Mouse (Mus musculus) neural tube, embryonic 14.5 days (tissue): ENCODE data around the gene Gas7. TPM values are rescaled to one million over a fixed set of nuclear protein-coding genes. Genes with fewer than 3 reads are reported as not detected.
A peak's percentile ranks its signal among the peaks of the same experiment; 100 is the strongest.

Source experiments
- ATAC-seq: fragments of 200-750 bp; cut with Nextera tagmentation; 2 replicates; pipeline ENCODE4 v1.8.0; 2017; ENCODE audit warnings: low read depth, mild to moderate bottlenecking, moderate TSS enrichment, moderate library complexity
- H3K27ac ChIP-seq: fragments of 300-500 bp; sonication (generic); 2 replicates; pipeline ENCODE4 v1.5.1; 2014; ENCODE audit warnings: low read depth, mild to moderate bottlenecking, control low read depth, low read length, moderate library complexity, mixed read lengths
- H3K27me3 ChIP-seq: fragments of 300-500 bp; sonication (generic); 2 replicates; pipeline ENCODE4 v1.6.1; 2014; ENCODE audit warnings: low read length; ENCODE audit not compliant: control insufficient read depth, insufficient read depth
- H3K36me3 ChIP-seq: fragments of 300-500 bp; sonication (generic); 2 replicates; pipeline ENCODE4 v1.6.1; 2014; ENCODE audit warnings: low read length, mixed read lengths; ENCODE audit not compliant: control insufficient read depth, insufficient read depth
- H3K4me1 ChIP-seq: fragments of 300-500 bp; sonication (generic); 2 replicates; pipeline ENCODE4 v1.6.1; 2014; ENCODE audit warnings: low read length; ENCODE audit not compliant: control insufficient read depth, insufficient read depth
- H3K4me2 ChIP-seq: fragments of 300-500 bp; sonication (generic); 2 replicates; pipeline ENCODE4 v1.6.1; 2014; ENCODE audit warnings: mild to moderate bottlenecking, low read depth, low read length, control low read depth
- H3K4me3 ChIP-seq: fragments of 300-500 bp; sonication (generic); 2 replicates; pipeline ENCODE4 v1.5.1; 2014; ENCODE audit warnings: low read depth, low read length, control low read depth, mixed read lengths
- H3K9ac ChIP-seq: fragments of 300-500 bp; sonication (generic); replicated peaks from 2 replicates; pipeline ENCODE4 v1.6.1; 2014; ENCODE audit warnings: low read depth, mild to moderate bottlenecking, control low read depth, low read length, mixed read lengths
- H3K9me3 ChIP-seq: fragments of 300-500 bp; sonication (generic); 2 replicates; pipeline ENCODE4 v1.6.1; 2016; ENCODE audit warnings: low read length; ENCODE audit not compliant: control insufficient read depth
- WGBS: fragments of 180-500 bp; shearing (Covaris S2); extraction: QIAGEN DNeasy Blood & Tissue Kit; methylation state at CpG from one replicate; pipeline ENCODE4 v1.1.7; 2014; 5-methylcytosine and 5-hydroxymethylcytosine counted together
- polyA plus RNA-seq: library from polyadenylated mRNA; unstranded; fragments of >200 nt; fragmentation: Nextera tagmentation; extraction: Ambion mirVana; gene quantifications from 2 replicates; pipeline ENCODE4 v1.2.1, GENCODE M21; 2014

Gas7 gene
- polyA plus RNA-seq, 1 experiment from 2014 or later = 22.1 TPM

- no peak overlapping the region for H3K4me3 ChIP-seq
- H3K36me3 ChIP-seq = no peaks in the 10 kb centered on the region
- no peak overlapping the region for H3K27ac ChIP-seq
- no peak for ATAC-seq
- H3K4me2 ChIP-seq = no peak overlapping the region
- H3K9me3 ChIP-seq = no peaks in the 10 kb centered on the region
- no peak overlapping the region for H3K9ac ChIP-seq
- WGBS = 61% methylated on average over 14 of the region's 14 CpGs
- H3K27me3 ChIP-seq = no peaks in the 10 kb centered on the region
- no peaks in the 10 kb centered on the region for H3K4me1 ChIP-seq
Measured at GRCm38 (mm10) chr11:67445058-67445825, 10.0 kb upstream of the Gas7 start.

DNA sequence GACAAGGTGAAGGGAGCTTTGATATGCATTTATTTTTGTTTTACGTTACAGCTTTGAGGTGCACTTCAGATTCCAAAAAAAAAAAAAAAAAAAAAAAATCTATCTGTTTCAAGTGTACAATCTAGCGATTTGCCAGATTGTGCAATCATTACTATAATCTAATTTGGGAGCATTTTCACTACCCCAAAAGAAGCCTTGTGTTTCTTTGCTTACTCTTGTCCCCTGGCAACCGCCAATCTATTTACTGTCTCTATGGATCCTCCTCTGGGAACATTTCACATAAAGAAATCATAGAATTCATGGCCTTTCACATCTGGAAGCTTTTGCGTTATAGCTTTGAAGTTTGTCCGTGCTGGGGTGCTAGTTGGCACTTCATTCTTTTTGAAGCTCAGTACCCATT, 3.7 kb upstream of the Gas7 start:
- H3K4me3 ChIP-seq = no peak overlapping the region
- H3K4me2 ChIP-seq = no peak overlapping the region
- no peaks in the 10 kb centered on the region for H3K9me3 ChIP-seq
- no peak overlapping the region for H3K27ac ChIP-seq
- peaks cover 5% of the 10 kb centered on the region for H3K27me3 ChIP-seq
- H3K4me1 ChIP-seq = no peaks in the 10 kb centered on the region
- WGBS = 83% methylated on average over 5 of the region's 5 CpGs
- no peak for ATAC-seq
- H3K36me3 ChIP-seq = no peaks in the 10 kb centered on the region
- no peak overlapping the region for H3K9ac ChIP-seq

GRCm38 (mm10) chr11:67455527-67455981, 317 bp downstream of the Gas7 start:
- no peaks in the 10 kb centered on the region for H3K9me3 ChIP-seq
- no peaks in the 10 kb centered on the region for H3K4me1 ChIP-seq
- ATAC-seq = no peak; the same call in 1 of the 2 replicates
- H3K9ac ChIP-seq = peak overlapping the region; percentile 63
- peak overlapping the region; percentile 96 for H3K4me2 ChIP-seq
- under 1% methylated on average over 35 of the region's 42 CpGs for WGBS
- H3K27me3 ChIP-seq = peaks cover 5% of the 10 kb centered on the region
- H3K36me3 ChIP-seq = no peaks in the 10 kb centered on the region
- H3K27ac ChIP-seq = peak overlapping the region; percentile 10; the same call in 1 of the 2 replicates
- H3K4me3 ChIP-seq = peak overlapping the region; percentile 69

DNA sequence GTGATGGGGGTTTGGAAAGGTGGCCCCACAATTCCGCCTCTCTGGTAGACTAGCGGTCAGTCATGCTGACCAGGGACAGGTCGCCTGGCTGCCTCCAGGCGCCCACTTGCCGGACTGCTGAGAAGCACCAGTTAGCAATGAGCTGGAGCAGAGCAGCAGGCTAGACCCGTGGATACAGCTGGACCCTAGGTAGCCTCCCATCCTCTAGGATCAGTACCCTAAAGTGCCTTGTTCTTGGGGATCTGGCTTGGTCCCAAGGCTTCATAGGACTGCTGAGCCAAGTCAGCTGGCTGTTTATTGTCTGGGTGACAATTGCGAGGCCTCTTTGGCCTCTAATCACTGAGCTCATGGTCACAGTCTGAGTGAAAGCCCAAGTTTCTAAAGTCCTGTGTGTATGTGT, 792 bp downstream of the Gas7 start:
- Histone ChIP-seq H3K4me3 (peak overlapping the region; percentile 69), H3K27ac (no peak overlapping the region), H3K4me2 (peak overlapping the region; percentile 96), H3K9me3 (no peaks in the 10 kb centered on the region), H3K36me3 (no peaks in the 10 kb centered on the region), H3K4me1 (no peaks in the 10 kb centered on the region), H3K9ac (no peak overlapping the region), H3K27me3 (peaks cover 5% of the 10 kb centered on the region)
- peak; percentile 38; the same call in 1 of the 2 replicates for ATAC-seq
- WGBS = 9% methylated on average over 7 of the region's 7 CpGs

GRCm38 (mm10) chr11:67458171-67458570, 2.9 kb downstream of the Gas7 start:
- WGBS = 45% methylated on average over 2 of the region's 2 CpGs
- peaks cover 5% of the 10 kb centered on the region for H3K27me3 ChIP-seq
- no peaks in the 10 kb centered on the region for H3K9me3 ChIP-seq
- no peaks in the 10 kb centered on the region for H3K4me1 ChIP-seq
- H3K4me3 ChIP-seq = no peak overlapping the region
- no peak overlapping the region for H3K9ac ChIP-seq
- no peak overlapping the region for H3K27ac ChIP-seq
- H3K36me3 ChIP-seq = no peaks in the 10 kb centered on the region
- H3K4me2 ChIP-seq = no peak overlapping the region
- no peak for ATAC-seq

DNA sequence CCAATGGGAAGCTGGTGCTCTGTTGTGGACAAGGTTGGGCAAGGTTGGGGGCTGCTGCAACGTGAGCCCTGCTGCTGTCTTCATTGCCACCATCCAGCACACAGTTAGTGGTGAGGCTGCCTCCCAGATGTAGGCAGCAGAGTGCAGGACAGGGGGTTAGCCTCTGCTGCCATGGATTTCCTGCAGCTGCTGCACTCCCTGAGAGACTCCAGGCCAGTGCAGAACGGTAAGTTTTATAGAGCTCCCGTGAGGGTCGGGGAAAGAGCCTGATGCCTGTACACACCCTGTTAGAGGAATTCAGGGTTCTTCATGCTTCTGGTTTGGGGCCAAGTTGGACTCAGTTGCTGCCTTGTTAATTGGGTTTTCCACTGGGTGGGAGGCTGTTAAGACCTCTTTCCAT, 11.9 kb downstream of the Gas7 start:
- Histone ChIP-seq H3K9ac (no peak overlapping the region), H3K4me3 (no peak overlapping the region), H3K4me1 (no peaks in the 10 kb centered on the region), H3K4me2 (no peak overlapping the region), H3K36me3 (no peaks in the 10 kb centered on the region), H3K27me3 (no peaks in the 10 kb centered on the region), H3K27ac (no peak overlapping the region), H3K9me3 (no peaks in the 10 kb centered on the region)
- no peak for ATAC-seq
- 56% methylated on average over 4 of the region's 4 CpGs for WGBS

DNA sequence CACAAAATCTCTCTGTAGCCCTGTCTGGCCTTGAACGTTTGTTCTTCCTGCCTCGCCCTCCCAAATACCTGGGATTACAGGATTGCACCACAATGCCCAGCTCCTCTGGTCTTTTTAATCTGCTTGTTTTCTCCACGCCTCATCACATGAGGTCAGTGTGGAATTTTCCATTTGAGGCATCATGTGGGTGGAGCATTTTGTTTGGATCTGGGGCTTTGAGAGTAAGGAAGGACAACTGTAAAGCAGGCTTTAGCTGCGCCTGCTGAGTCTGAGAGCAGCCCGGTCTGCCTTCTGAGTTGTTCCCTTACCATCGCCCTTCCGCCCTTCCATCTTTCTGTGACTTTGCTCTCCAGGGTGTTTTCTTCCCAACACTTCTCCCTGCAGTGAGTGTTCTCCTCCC, 13.6 kb downstream of the Gas7 start:
- H3K4me1 ChIP-seq = no peaks in the 10 kb centered on the region
- 85% methylated on average over 7 of the region's 7 CpGs for WGBS
- H3K9me3 ChIP-seq = no peaks in the 10 kb centered on the region
- H3K27me3 ChIP-seq = no peaks in the 10 kb centered on the region
- H3K9ac ChIP-seq = no peak overlapping the region
- no peaks in the 10 kb centered on the region for H3K36me3 ChIP-seq
- H3K4me2 ChIP-seq = no peak overlapping the region
- no peak for ATAC-seq
- no peak overlapping the region for H3K27ac ChIP-seq
- no peak overlapping the region for H3K4me3 ChIP-seq

- H3K27ac ChIP-seq = no peak overlapping the region
- no peak overlapping the region for H3K9ac ChIP-seq
- no peaks in the 10 kb centered on the region for H3K27me3 ChIP-seq
- 59% methylated on average over 5 of the region's 5 CpGs for WGBS
- no peaks in the 10 kb centered on the region for H3K36me3 ChIP-seq
- H3K4me2 ChIP-seq = no peak overlapping the region
- no peak for ATAC-seq
- H3K4me1 ChIP-seq = no peaks in the 10 kb centered on the region
- no peak overlapping the region for H3K4me3 ChIP-seq
- no peaks in the 10 kb centered on the region for H3K9me3 ChIP-seq
Measured at GRCm38 (mm10) chr11:67474590-67474989, 19.4 kb downstream of the Gas7 start.

- no peak overlapping the region for H3K4me2 ChIP-seq
- no peak overlapping the region for H3K4me3 ChIP-seq
- ATAC-seq = no peak
- no peaks in the 10 kb centered on the region for H3K9me3 ChIP-seq
- no peaks in the 10 kb centered on the region for H3K36me3 ChIP-seq
- H3K27me3 ChIP-seq = no peaks in the 10 kb centered on the region
- 69% methylated on average over 4 of the region's 4 CpGs for WGBS
- no peak overlapping the region for H3K9ac ChIP-seq
- no peak overlapping the region for H3K27ac ChIP-seq
- no peaks in the 10 kb centered on the region for H3K4me1 ChIP-seq
Measured at GRCm38 (mm10) chr11:67479534-67479933, 24.3 kb downstream of the Gas7 start.
